Mouse (Mus musculus) bone marrow, adult 2 months (tissue): Measurements from ENCODE around the gene Macrod2.

Source experiments
- CTCF ChIP-seq: fragments of 200-500 bp; IDR thresholded peaks from 2 replicates; pipeline ENCODE4 v1.5.1; 2011; ENCODE audit warnings: low read length, control low read depth; ENCODE audit not compliant: control insufficient read depth, insufficient read depth
- POLR2A ChIP-seq: fragments of 200-500 bp; IDR thresholded peaks from 2 replicates; pipeline ENCODE4 v1.6.1; 2011; ENCODE audit warnings: low read depth, mild to moderate bottlenecking, control low read depth, low read length, borderline replicate concordance; ENCODE audit not compliant: control insufficient read depth

DNA sequence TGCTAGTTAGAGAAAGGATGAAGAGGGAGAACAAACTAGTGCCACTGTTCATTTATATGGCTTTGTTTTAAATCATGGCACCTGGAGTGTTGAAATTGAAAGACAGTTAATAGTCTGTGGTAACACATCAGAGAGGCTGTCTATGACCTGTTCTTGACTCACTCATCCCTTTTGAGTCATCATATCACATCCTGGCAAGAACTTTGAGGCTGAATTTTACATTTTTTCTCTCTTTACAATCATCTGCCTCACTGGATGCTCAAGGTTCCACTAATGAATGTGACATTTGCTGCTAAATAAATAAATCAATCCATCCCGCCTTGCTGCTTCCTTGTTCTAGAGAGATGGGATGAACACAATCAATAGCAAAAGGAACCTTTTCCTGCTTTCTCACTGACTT lies 1068.8 kb downstream of the Macrod2 start:
- TF ChIP-seq CTCF = no peak
- TF ChIP-seq POLR2A = no peak
